Mouse (Mus musculus): ENCODE results near the gene Fbxl8.

DNA sequence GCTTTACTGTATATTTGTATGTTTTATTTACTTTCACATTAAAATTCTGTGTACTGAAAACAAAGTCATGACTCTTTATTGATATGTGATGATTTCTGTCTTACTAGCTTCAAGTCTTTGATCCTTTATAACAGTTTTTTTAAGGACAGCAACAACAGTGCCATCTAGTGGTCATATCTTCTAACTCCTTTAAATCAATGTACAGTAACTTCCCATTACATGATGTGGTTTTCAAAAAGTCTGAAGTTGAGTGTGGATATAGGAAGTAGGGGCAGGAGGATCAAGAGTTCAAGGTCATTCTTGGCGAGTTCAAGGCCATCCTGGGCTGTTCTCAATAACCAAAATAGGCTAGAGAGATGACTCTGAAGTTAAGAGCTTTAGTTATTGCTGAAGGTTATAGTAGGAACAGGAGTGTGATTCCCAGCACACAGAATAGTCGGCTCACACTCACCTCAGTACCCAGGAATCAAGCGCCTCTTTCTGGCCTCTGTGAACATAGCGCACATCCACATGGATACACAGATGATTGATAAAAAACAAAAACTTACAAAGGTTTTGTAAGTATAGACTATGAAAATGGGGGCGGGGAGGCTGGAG lies 46.4 kb upstream of the Fbxl8 start:
- TF ChIP-seq TAL1 (IDR thresholded peaks at IDR 0.05; ENCODE audit: low read length) = no peak
- no peak for TF ChIP-seq GATA1 (IDR thresholded peaks at IDR 0.05; ENCODE audit: low read length)

Data from erythroblast, embryonic 14.5 days (primary cell).